ENCODE assay signal across 16 mouse cellular contexts in the genomic region with DNA sequence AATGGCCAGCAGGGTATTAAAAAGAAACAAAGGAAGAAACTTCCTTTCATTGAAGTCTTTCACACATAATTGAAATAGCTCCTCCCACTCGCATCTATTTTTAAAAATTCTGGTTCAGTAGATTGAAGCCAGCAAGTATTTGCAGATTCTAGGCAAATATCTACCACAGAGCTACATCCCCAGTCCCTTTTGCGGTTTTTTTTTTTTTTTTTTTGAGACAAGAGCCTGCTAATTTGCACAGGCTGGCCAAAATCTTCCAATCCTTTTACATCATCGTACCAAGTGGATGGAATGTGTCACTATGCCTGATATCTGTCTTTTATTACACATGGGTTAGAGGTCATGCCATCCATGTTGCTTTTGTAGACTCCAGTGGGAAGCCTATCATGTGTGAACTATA.
"Had no signal": no experiment of that assay in that cellular context is flagged by ENCODE, and none has a peak within 500 bp of the region (broad histone marks: within the 10 kb centered on the region; RNA-seq: fewer than 3 reads in every experiment).

No protein-coding gene starts in this region.

- H3K4me1 ChIP-seq: neural tube, embryonic 13.5 days; neural tube, embryonic 15.5 days; stomach, embryonic 15.5 days had no signal

- H3K9ac ChIP-seq: neural tube, embryonic 13.5 days; neural tube, embryonic 15.5 days; stomach, embryonic 15.5 days had no signal

- DNase-seq: retina, postnatal 1 day; right cerebral cortex, adult 18-20 months; right cerebral cortex, postnatal 14 days; right cerebral cortex, postnatal 25 days; right cerebral cortex, postnatal 4 days; spleen, adult 18-20 months; thymus, adult 18-20 months; thymus, adult 2 months; thymus, postnatal 14 days; thymus, postnatal 25 days; thymus, postnatal 36 days; thymus, postnatal 4 days had no signal

- H3K4me3 ChIP-seq: neural tube, embryonic 13.5 days; neural tube, embryonic 15.5 days; stomach, embryonic 15.5 days had no signal

- H3K27me3 ChIP-seq: neural tube, embryonic 13.5 days; neural tube, embryonic 15.5 days; stomach, embryonic 15.5 days had no signal

- H3K27ac ChIP-seq: neural tube, embryonic 13.5 days; neural tube, embryonic 15.5 days; stomach, embryonic 15.5 days; stomach, postnatal 0 days had no signal

- H3K9me3 ChIP-seq: neural tube, embryonic 13.5 days; neural tube, embryonic 15.5 days; stomach, embryonic 15.5 days had no signal

- H3K4me2 ChIP-seq: neural tube, embryonic 13.5 days; neural tube, embryonic 15.5 days; stomach, embryonic 15.5 days had no signal

- H3K36me3 ChIP-seq: neural tube, embryonic 13.5 days; neural tube, embryonic 15.5 days; stomach, embryonic 15.5 days had no signal
